Mouse (Mus musculus) C2C12 (cell line): Measurements from ENCODE around the gene Cyth4.

Source experiments
- CEBPB ChIP-seq: IDR thresholded peaks from one replicate; pipeline ENCODE4 v1.6.1; 2011; ENCODE audit warnings: low read depth, mild to moderate bottlenecking, control low read depth, moderate library complexity
- CTCF ChIP-seq: IDR thresholded peaks from one replicate; pipeline ENCODE4 v1.5.1; 2011; ENCODE audit not compliant: control insufficient read depth, insufficient read depth, insufficient read length
- FOSL1 ChIP-seq: IDR thresholded peaks from one replicate; pipeline ENCODE4 v1.8.0; 2011; ENCODE audit warnings: mild to moderate bottlenecking, low read length; ENCODE audit not compliant: poor library complexity, insufficient read depth, severe bottlenecking
- MAX ChIP-seq: IDR thresholded peaks from one replicate; pipeline ENCODE4 v1.6.1; 2011; ENCODE audit warnings: mild to moderate bottlenecking, control low read depth
- USF1 ChIP-seq: IDR thresholded peaks from one replicate; pipeline ENCODE4 v1.6.1; 2011; ENCODE audit warnings: low read depth, mild to moderate bottlenecking, control low read depth, moderate library complexity

DNA sequence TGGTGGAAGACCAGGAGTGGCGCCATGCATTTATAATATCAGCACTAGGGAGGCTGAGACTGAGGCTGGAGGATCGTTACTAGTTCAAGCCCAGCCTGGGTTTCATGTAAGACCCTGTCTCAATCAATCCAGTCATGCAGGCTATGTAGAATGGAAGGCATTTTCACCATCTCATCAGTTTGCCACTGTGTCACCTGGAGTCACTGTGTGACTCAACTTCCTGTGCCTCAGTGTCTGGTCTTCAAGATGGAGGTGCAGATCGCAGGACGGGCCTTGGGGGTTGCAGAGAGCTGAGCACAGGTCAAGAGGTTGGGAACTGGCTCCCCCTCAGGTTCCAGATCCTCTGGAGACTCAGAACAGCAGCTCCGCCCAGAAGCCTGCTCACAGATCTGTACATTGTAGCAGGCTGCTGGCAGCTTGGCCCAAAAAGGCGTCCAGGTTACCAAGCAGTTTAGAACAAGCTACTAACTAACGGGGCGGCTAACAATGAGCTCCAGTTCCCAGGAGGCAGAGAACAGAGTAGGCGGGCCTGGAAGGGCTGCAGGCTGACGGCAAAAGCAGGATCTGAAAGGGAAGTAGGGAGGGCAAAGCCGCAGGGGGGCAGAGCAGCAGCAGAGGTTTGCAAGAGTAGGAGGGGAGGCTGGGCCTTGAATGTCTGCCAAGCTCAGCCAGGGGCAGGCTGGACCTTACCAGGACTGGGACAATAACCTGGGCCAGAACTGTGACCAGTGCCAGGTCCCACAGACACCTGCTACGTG lies 14.0 kb downstream of the Cyth4 start:
- TF ChIP-seq CTCF: no peak
- no peak for TF ChIP-seq MAX
- TF ChIP-seq USF1: no peak
- TF ChIP-seq CEBPB: no peak
- TF ChIP-seq FOSL1: no peak
